Mouse (Mus musculus) megakaryocyte, embryonic 14.5 days (primary cell): ENCODE measurements around the gene Eppin.

Experiments used
- FLI1 ChIP-seq: IDR thresholded peaks from 2 replicates; pipeline ENCODE4 v1.6.1; 2012; ENCODE audit warnings: low read length, inconsistent platforms, mixed read lengths
- GATA1 ChIP-seq: IDR thresholded peaks from 3 replicates; pipeline ENCODE4 v1.6.1; 2012; ENCODE audit warnings: mixed read lengths, low read length, inconsistent platforms, borderline replicate concordance

DNA sequence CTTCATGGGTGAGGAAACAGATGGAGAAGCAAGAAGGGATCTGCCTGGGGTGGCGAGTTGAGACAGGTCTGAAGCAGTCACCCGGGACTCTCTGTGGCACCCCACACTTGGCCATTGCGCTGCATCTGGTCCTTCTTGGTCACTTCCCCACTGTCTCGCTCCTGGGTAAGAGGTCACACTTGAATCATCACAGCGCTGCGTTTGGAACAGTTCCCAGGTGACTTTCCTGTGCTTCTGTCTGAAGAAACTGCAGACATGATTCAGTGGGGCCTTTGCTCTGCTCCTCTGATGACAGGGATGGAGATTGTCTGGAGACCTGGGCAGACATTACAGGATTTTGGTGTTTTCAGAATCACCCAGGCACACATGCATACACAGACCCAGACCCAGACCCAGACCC, 15.4 kb upstream of the Eppin start:
- no peak for TF ChIP-seq GATA1
- no peak for TF ChIP-seq FLI1
